ENCODE assay signal across 11 mouse cellular contexts in the genomic region with DNA sequence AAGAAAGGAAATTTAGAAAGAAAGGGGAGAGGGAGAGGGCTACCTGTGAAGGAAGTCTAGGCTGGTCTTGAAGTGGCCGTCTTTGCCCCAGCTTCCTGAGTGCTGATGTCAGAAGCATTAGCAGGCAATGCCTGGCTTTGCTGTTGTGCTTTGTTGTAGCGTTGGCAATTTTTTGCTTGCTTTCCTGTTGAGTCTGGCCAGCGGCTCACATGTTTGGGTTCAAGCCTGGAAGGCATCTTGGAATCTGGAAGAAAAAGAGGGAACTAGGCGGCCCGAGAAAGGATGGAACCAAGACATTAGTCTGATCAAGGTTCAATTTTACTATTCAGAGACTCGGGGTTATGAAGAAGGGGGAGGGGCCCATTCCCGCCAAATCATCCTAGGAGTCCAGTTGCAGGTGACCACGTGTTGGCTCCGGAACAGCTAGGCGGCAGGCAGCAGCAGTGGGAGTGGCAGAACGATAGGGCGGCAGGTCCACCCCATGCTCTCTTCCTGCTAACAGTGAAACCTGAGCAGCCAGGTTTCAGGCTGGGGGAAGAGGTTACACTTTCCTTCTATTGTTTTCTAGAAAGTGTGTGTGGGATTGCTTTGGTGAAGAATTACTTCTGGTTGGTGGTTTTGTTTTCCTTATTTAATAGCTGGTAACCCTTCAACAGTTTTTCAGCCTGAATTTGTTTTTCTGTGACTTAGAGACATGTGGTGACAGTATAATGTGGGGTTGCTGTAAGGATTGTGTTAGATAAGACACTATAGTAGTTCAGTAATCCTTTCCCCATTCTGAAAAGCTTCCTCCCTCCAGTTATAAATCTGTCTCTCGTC. TPM values are rescaled to one million over a fixed set of nuclear protein-coding genes. Genes with fewer than 3 reads are reported as not detected.
DNase-seq lines count a peak whose midpoint lies in the region; ATAC-seq lines count a peak whose summit lies in the region.
"Had no signal": no experiment of that assay in that cellular context is flagged by ENCODE, and none has a peak within 500 bp of the region (broad histone marks: within the 10 kb centered on the region; RNA-seq: fewer than 3 reads in every experiment).

No protein-coding gene starts in this region.

- 0 out of 2 replicates have a peak, but pooled peaks have one; percentile 27 for ATAC-seq in intestine, embryonic 15.5 days
- ATAC-seq in limb, embryonic 12.5 days (ENCODE audit: insufficient number of reproducible peaks, insufficient read depth, low FRiP score, low TSS enrichment, low read depth): no peak

- no peak overlapping the region for H3K9ac ChIP-seq in intestine, embryonic 15.5 days
- no peak overlapping the region for H3K9ac ChIP-seq in limb, embryonic 12.5 days (replicated peaks)

- H3K9me3 ChIP-seq in intestine, embryonic 15.5 days: no peaks in the 10 kb centered on the region
- H3K9me3 ChIP-seq in limb, embryonic 12.5 days: no peaks in the 10 kb centered on the region

- H3K4me1 ChIP-seq in intestine, embryonic 15.5 days (replicated peaks): no peaks in the 10 kb centered on the region
- H3K4me1 ChIP-seq in limb, embryonic 12.5 days (replicated peaks): peaks cover 13% of the 10 kb centered on the region

- H3K4me2 ChIP-seq in intestine, embryonic 15.5 days (replicated peaks): peak overlapping the region; percentile 9; the same call in 1 of the 2 replicates
- H3K4me2 ChIP-seq in limb, embryonic 12.5 days: peak overlapping the region; percentile 38

- no peaks in the 10 kb centered on the region for H3K36me3 ChIP-seq in intestine, embryonic 15.5 days
- H3K36me3 ChIP-seq in limb, embryonic 12.5 days: no peaks in the 10 kb centered on the region

- 0 out of 2 replicates have a peak overlapping the region, but pooled peaks have one; percentile 13 for H3K27ac ChIP-seq in intestine, embryonic 15.5 days
- peak overlapping the region; percentile 54 for H3K27ac ChIP-seq in limb, embryonic 12.5 days

- WGBS in intestine, embryonic 15.5 days: 13% methylated on average over 13 of the region's 13 CpGs
- WGBS in limb, embryonic 12.5 days: 18% methylated on average over 13 of the region's 13 CpGs

- H3K27me3 ChIP-seq in intestine, embryonic 15.5 days (replicated peaks): no peaks in the 10 kb centered on the region
- no peaks in the 10 kb centered on the region for H3K27me3 ChIP-seq in limb, embryonic 12.5 days

- peak; percentile 92 for DNase-seq in heart, adult 11 months
- DNase-seq in heart, postnatal 25 days (ENCODE audit: low spot score): no peak
- peak; percentile 34 for DNase-seq in CD4-positive, CD25-positive, alpha-beta regulatory T cell, adult 2 months (ENCODE audit: low read depth, low spot score)
- DNase-seq in gastrocnemius, postnatal 4 days (ENCODE audit: low spot score in 2 of 2): no peak
- DNase-seq in adrenal gland, adult 8-10 months: no peak
- DNase-seq in layer of hippocampus, adult 9-10 months (ENCODE audit: low spot score): no peak
- DNase-seq: adrenal gland, postnatal 14 days; cerebellum, postnatal 10 days had no signal

- intact Hi-C loops in heart, postnatal 25 days (cut with DNase I): no loop called here

- no peak overlapping the region for H3K4me3 ChIP-seq in intestine, embryonic 15.5 days (replicated peaks)
- no peak overlapping the region for H3K4me3 ChIP-seq in limb, embryonic 12.5 days (replicated peaks)

RNA-seq across cellular contexts. Expression of gene Tex14, which starts 48.6 kb away (rescaled TPM):
- under 1 TPM; 0.36 to 0.47 TPM for total RNA-seq in heart, postnatal 25 days (2021)
- polyA plus RNA-seq in intestine, embryonic 15.5 days (2015; fragmentation: Nextera tagmentation; extraction: Ambion mirVana): 0.37 and 0.96 TPM in 2 replicates
- 0.47 and 0.81 TPM in 2 replicates for polyA plus RNA-seq in limb, embryonic 12.5 days (2016; fragmentation: Nextera tagmentation; extraction: Ambion mirVana)
- total RNA-seq in gastrocnemius, postnatal 4 days (2021): 1 to 10 TPM; 1.0 to 1.3 TPM
- total RNA-seq in adrenal gland, adult 8-10 months (2022): 1 to 10 TPM in 2 of 4 experiments, under 1 TPM in 2; 0.06 to 2.2 (median 1.1) TPM
- polyA plus RNA-seq: C2C12 had no signal

RNA-seq across cellular contexts. Expression of gene Rad51c, which starts 48.7 kb away (rescaled TPM):
- 1 to 10 TPM; 1.6 to 1.7 TPM for total RNA-seq in heart, postnatal 25 days (2021)
- polyA plus RNA-seq in intestine, embryonic 15.5 days (2015; fragmentation: Nextera tagmentation; extraction: Ambion mirVana): 6.3 and 7.0 TPM in 2 replicates
- polyA plus RNA-seq in limb, embryonic 12.5 days (2016; fragmentation: Nextera tagmentation; extraction: Ambion mirVana): 11.8 and 12.3 TPM in 2 replicates
- total RNA-seq in gastrocnemius, postnatal 4 days (2021): 1 to 10 TPM; 3.9 to 4.6 TPM
- total RNA-seq in adrenal gland, adult 8-10 months (2022): 1 to 10 TPM; 1.4 to 2.3 (median 1.8) TPM

Comparison
In these comparisons a context has a peak if more than half of its experiments do, and no peak if none do; other contexts are left out.
1. DNase-seq: peak in heart, adult 11 months (single experiment) and CD4-positive, CD25-positive, alpha-beta regulatory T cell, adult 2 months (single experiment); none in heart, postnatal 25 days (single experiment), gastrocnemius, postnatal 4 days (0 of 2), adrenal gland, adult 8-10 months (single experiment) and layer of hippocampus, adult 9-10 months (single experiment).